Mouse (Mus musculus) hematopoietic stem cell, adult 5-6 weeks (primary cell): ENCODE measurements around the gene AC131692.1. TPM values are rescaled to one million over a fixed set of nuclear protein-coding genes. Genes with fewer than 3 reads are reported as not detected.
A peak's percentile ranks its signal among the peaks of the same experiment; 100 is the strongest.

Source experiments
- ATAC-seq, 2 experiments: fragments of 125-278 bp in 1 of 2; replicated peaks in 1 of 2; 2 replicates each; pipeline ENCODE4 v1.8.0; 2016 to 2017; ENCODE audit warnings: inconsistent platforms in 2 of 2, mild to moderate bottlenecking in 2 of 2, moderate number of reproducible peaks in 2 of 2, low read depth in 1 of 2, moderate TSS enrichment in 1 of 2; ENCODE audit not compliant: low FRiP score in 2 of 2, poor library complexity in 2 of 2, severe bottlenecking in 2 of 2, insufficient read depth in 1 of 2, low TSS enrichment in 1 of 2
- total RNA-seq: library from RNA; stranded (forward); fragments of 172-1452, 232-1000 nt; gene quantifications from 2 replicates; pipeline ENCODE4 v1.2.3, GENCODE M21; 2017

Gene AC131692.1
- total RNA-seq, 1 experiment from 2014 or later: 1.5 TPM

- ATAC-seq: no peak
Observed at GRCm38 (mm10) chr19:6063081-6063480, 31.1 kb upstream of the AC131692.1 start.

- no peak for ATAC-seq
Observed at GRCm38 (mm10) chr19:6066571-6066970, 27.6 kb upstream of the AC131692.1 start.

GRCm38 (mm10) chr19:6067011-6067723, 27.1 kb upstream of the AC131692.1 start:
- peak; percentile 51 to 63 for ATAC-seq

GRCm38 (mm10) chr19:6067724-6068415, 26.3 kb upstream of the AC131692.1 start, which contains the start of gene Tm7sf2:
Gene Tm7sf2, minus strand, starts transcription at chr19:6068373.
- peak; percentile 87 to 91 for ATAC-seq

- no peak for ATAC-seq
Observed at GRCm38 (mm10) chr19:6068951-6069350, 25.3 kb upstream of the AC131692.1 start.

- no peak for ATAC-seq
Observed at GRCm38 (mm10) chr19:6069851-6070250, 24.4 kb upstream of the AC131692.1 start.

- ATAC-seq: no peak
Observed at GRCm38 (mm10) chr19:6070571-6071250, 23.5 kb upstream of the AC131692.1 start.

GRCm38 (mm10) chr19:6071261-6071660, 23.0 kb upstream of the AC131692.1 start:
- ATAC-seq: no peak

- no peak for ATAC-seq
Observed at GRCm38 (mm10) chr19:6073889-6074288, 20.3 kb upstream of the AC131692.1 start.

GRCm38 (mm10) chr19:6076564-6077393, 17.4 kb upstream of the AC131692.1 start, which contains the start of gene Vps51:
Gene Vps51, minus strand, starts transcription at chr19:6077231.
- ATAC-seq: peak; percentile 87 to 97

GRCm38 (mm10) chr19:6079983-6080480, 14.2 kb upstream of the AC131692.1 start, which contains the start of gene Tmem262:
Gene Tmem262, plus strand, starts transcription at chr19:6080033.
- ATAC-seq: no peak

- ATAC-seq: no peak
Observed at GRCm38 (mm10) chr19:6082156-6082555, 12.1 kb upstream of the AC131692.1 start, which contains the start of gene Gm28374. Gene Gm28374, minus strand, starts transcription at chr19:6082256.

- ATAC-seq: peak; percentile 84 to 97
Observed at GRCm38 (mm10) chr19:6084478-6085248, 9.6 kb upstream of the AC131692.1 start, which contains the start of the genes Zfpl1 and Cdca5. Gene Zfpl1, minus strand, starts transcription at chr19:6084956. Gene Cdca5, plus strand, starts transcription at chr19:6084983.

GRCm38 (mm10) chr19:6085417-6085879, 8.8 kb upstream of the AC131692.1 start:
- ATAC-seq: peak; percentile 62 to 74

- no peak for ATAC-seq
Observed at GRCm38 (mm10) chr19:6088841-6089240, 5.4 kb upstream of the AC131692.1 start.

GRCm38 (mm10) chr19:6097847-6098246, 3.6 kb downstream of the AC131692.1 start:
- no peak for ATAC-seq
